Mouse (Mus musculus): Measurements from ENCODE around the gene Susd3.

DNA sequence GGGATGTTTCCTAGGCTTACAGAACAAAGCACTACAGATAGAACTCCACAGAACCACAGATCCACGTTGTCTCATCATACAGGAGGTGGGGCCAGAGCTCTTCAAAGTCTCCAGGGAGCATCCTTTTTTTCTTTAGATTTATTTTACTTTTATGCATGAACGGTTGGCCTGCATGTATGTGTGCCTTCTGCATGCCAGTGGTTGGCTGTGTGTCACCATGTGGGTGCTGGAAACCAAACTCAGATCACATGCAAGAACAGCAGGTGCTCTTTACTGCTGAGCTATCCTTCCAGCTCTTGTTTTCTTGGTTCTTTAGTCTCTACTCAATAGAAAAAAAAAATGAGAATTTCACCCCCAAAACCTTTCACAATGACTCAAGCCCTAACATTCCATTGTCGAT lies 417 bp upstream of the Susd3 start:
- no peak for TF ChIP-seq CTCF (IDR thresholded peaks at IDR 0.05; ENCODE audit: control insufficient read depth, insufficient read depth, low read length)
- TF ChIP-seq POLR2A (IDR thresholded peaks at IDR 0.05; ENCODE audit: borderline replicate concordance, control insufficient read depth, low read depth, low read length): no peak
